Mouse (Mus musculus): ENCODE measurements around the gene Tspyl4.

Tspyl4 gene

DNA sequence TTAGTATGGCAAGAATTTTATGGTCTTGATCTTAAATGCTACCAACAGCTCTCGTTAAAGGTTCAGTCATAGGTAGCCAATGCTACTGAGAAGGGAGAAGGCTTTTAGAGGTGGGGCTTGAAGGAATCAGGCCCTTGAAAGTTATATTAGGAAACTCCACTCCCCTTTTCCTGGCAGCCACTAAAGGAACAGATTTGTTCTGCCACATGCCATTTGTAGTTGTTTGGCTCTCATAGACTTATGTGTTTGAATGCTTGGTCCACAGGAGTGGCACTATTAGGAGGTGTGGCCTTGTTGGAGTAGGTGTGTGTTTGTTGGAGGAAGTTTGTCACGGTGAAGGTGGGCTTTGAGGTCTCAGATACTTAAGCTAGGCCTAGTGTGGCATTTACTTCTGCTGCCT, 23.6 kb downstream of the Tspyl4 start:
- no peak for DNase-seq (ENCODE audit: extremely low read depth, low read depth)

DNA sequence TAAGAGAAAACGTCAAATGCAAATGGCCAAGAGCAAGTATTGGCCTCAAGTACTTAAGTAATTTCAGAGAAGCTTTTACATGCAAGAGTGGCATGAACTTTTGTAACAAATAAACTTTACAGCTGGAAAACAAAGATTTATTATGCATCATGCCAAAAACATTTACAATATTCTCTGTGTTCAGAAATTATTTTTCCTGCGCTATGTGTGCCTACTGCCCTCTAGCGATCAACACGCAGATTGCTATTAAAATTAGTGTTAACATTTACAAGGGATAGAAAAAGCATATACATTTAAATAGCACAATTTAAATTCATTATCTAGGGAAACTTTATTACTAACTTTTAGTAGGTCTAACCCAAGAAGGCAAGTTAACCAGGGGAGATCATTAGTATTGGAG, 29.5 kb downstream of the Tspyl4 start:
- peak; percentile 16 for DNase-seq (ENCODE audit: extremely low read depth, low read depth)

DNA sequence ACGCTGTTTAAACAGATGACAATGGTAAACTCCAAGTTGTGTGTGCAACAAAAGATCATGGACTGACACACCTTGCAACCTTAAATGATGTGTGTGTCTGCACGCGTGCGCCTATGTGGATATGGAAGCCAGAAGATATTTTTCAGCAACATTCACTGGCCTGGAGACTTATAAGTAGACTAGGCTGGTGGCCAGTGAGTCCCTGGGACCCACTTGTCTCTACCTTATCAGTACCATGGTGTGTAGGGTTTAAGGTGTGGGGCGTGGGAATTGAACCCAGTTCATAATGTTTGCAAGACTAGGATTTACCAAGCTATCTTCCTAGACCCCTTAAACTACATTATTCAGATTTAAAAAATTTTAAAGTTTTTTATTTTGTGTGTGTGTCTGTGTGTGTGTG, 29.9 kb downstream of the Tspyl4 start:
- DNase-seq (ENCODE audit: extremely low read depth, low read depth), result no peak

DNA sequence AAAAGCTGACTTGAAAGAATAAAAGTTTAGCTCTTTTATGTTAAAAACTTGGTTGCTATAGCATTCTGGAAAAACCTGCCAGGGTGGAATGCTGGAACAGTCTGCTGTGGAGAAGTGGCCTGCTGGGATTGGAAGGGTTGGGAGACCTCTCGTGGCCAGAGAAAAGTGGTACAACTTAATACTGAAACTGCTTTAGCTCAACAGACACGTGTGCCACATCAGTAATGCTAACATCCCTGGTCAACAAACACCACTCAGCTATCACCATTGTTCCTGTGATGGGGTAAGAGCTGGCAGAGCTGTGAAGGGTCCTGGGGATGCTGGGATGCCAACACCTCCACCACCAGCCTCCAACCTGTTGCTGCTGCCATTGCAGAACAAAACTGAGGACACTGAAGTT, 31.1 kb downstream of the Tspyl4 start:
- no peak for DNase-seq (ENCODE audit: extremely low read depth, low read depth)

DNA sequence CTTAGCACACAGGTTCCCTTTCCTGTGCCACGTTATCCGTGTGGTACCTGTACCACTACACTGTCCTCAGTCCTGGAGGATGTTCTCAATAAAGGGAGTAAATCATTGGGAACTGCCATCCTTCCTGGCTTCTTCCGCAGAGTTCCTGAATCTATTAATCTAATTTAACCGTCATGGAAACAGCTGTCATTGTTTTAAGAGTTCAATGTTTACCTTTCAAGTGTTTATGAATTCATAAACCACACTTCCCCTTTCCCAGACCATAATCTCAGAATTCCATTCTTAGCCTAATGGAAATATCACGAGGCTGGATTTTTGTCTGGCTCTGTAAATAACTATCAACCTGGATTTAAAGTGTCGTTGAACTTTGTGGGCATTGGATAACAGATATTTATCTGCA, 43.8 kb downstream of the Tspyl4 start:
- no peak for DNase-seq (ENCODE audit: extremely low read depth, low read depth)

DNA sequence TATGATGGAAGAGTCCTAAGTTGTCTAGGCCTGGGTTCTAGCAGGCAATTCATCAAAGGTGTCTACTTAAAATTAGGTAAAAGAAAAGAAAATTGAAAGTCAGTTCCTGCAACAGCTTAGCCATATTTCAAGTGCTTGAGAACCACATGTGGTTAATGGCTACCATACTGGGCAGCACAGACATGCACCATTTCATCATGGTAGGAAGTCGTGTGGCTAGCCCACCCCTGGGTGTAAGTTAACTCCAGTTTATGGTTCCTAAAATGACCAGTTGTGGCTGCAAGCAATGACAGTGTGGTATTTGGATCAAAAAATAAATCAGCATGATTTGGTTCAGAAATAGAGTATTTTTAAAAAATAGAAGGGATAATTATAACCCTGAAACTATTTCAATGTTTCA, 44.6 kb downstream of the Tspyl4 start:
- no peak for DNase-seq (ENCODE audit: extremely low read depth, low read depth)
